Mouse (Mus musculus): ENCODE data around the gene Nol3. TPM values are rescaled to one million over a fixed set of nuclear protein-coding genes. Genes with fewer than 3 reads are reported as not detected.
"Not testable (repeated sequence)": the region's sequence is repeated elsewhere in the genome, so short reads cannot be mapped to it uniquely, and the experiment has no call there.

The Nol3 gene
- polyA plus RNA-seq, 1 experiment from 2014 or later, result 1.2 TPM

GRCm38 (mm10) chr8:105289805-105290460, 14.0 kb downstream of the Nol3 start, which contains the start of gene 4931428F04Rik:
TSS of gene 4931428F04Rik (minus strand) at chr8:105289864.
- Histone ChIP-seq H3K4me3 (ENCODE audit: low read depth, low read length) (peak within 1 kb of the TSS; percentile 48), H3K4me2 (replicated peaks; ENCODE audit: low read depth) (peak within 1 kb of the TSS; percentile 84), H3K9ac (ENCODE audit: low read length) (peak within 1 kb of the TSS; percentile 47), H3K9me3 (ENCODE audit: control insufficient read depth, low read length) (no peaks in the 10 kb centered on the region), H3K27ac (replicated peaks) (peak within 1 kb of the TSS; percentile 84), H3K4me1 (replicated peaks; ENCODE audit: control insufficient read depth, insufficient read depth) (peaks cover 8% of the 10 kb centered on the region), H3K36me3 (ENCODE audit: control insufficient read depth, insufficient read depth, low read length) (no peaks in the 10 kb centered on the region), H3K27me3 (ENCODE audit: control insufficient read depth, insufficient read depth, low read length) (no peaks in the 10 kb centered on the region)
- no peak for TF ChIP-seq EP300 (optimal IDR thresholded peaks at IDR 0.05)
- TF ChIP-seq CTCF (IDR thresholded peaks at IDR 0.05; ENCODE audit: low read depth), result peak; percentile 75
- WGBS, result 2% methylated on average over 36 of the region's 43 CpGs
- peak; percentile 62 for DNase-seq (ENCODE audit: low spot score)
- peak; percentile 15; the same call in 1 of the 2 replicates for ATAC-seq (ENCODE audit: low FRiP score, low TSS enrichment)

- TF ChIP-seq EP300 (optimal IDR thresholded peaks at IDR 0.05) (no peak), CTCF (IDR thresholded peaks at IDR 0.05; ENCODE audit: low read depth) (peak; percentile 98)
- DNase-seq (ENCODE audit: low spot score), result peak; percentile 93
- H3K4me3 ChIP-seq (ENCODE audit: low read depth, low read length), result no peak overlapping the region
- H3K9me3 ChIP-seq (ENCODE audit: control insufficient read depth, low read length), result no peaks in the 10 kb centered on the region
- no peak overlapping the region for H3K4me2 ChIP-seq (replicated peaks; ENCODE audit: low read depth)
- ATAC-seq (ENCODE audit: low FRiP score, low TSS enrichment), result no peak
- WGBS, result 11% methylated on average over 31 of the region's 31 CpGs
- H3K27me3 ChIP-seq (ENCODE audit: control insufficient read depth, insufficient read depth, low read length), result no peaks in the 10 kb centered on the region
- no peaks in the 10 kb centered on the region for H3K36me3 ChIP-seq (ENCODE audit: control insufficient read depth, insufficient read depth, low read length)
- H3K4me1 ChIP-seq (replicated peaks; ENCODE audit: control insufficient read depth, insufficient read depth), result peaks cover 8% of the 10 kb centered on the region
- no peak overlapping the region for H3K27ac ChIP-seq (replicated peaks)
- H3K9ac ChIP-seq (ENCODE audit: low read length), result no peak overlapping the region
Measured at GRCm38 (mm10) chr8:105290554-105291314, 14.8 kb downstream of the Nol3 start.

- not testable (repeated sequence) for H3K4me2 ChIP-seq (replicated peaks; ENCODE audit: low read depth); H3K9ac ChIP-seq (ENCODE audit: low read length); H3K4me1 ChIP-seq (replicated peaks; ENCODE audit: control insufficient read depth, insufficient read depth); ATAC-seq (ENCODE audit: low FRiP score, low TSS enrichment); DNase-seq (ENCODE audit: low spot score); H3K4me3 ChIP-seq (ENCODE audit: low read depth, low read length); H3K27me3 ChIP-seq (ENCODE audit: control insufficient read depth, insufficient read depth, low read length); H3K9me3 ChIP-seq (ENCODE audit: control insufficient read depth, low read length); H3K27ac ChIP-seq (replicated peaks); H3K36me3 ChIP-seq (ENCODE audit: control insufficient read depth, insufficient read depth, low read length)
- WGBS, result 77% methylated on average over 8 of the region's 8 CpGs
Measured at GRCm38 (mm10) chr8:105291364-105291763, 15.4 kb downstream of the Nol3 start.

DNA sequence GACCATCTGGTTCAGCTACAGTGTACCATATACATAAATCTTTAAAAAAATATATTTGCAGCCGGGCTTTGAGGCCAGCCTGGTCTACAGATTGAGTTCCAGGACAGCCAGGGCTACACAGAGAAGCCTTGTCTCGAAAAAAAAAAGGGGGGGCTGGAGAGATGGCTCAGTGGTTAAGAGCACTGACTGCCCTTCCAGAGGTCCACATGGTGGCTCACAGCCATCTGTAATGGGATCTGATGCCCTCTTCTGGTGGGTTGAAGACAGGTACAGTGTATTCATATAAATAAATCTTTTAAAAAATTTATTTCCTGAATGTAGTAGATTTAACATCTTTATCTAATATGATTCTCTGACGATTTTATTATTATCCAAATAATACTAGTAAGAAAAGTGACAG, 15.9 kb downstream of the Nol3 start:
- not testable (repeated sequence) for H3K4me2 ChIP-seq (replicated peaks; ENCODE audit: low read depth); H3K9ac ChIP-seq (ENCODE audit: low read length); H3K27ac ChIP-seq (replicated peaks); ATAC-seq (ENCODE audit: low FRiP score, low TSS enrichment); H3K36me3 ChIP-seq (ENCODE audit: control insufficient read depth, insufficient read depth, low read length); H3K27me3 ChIP-seq (ENCODE audit: control insufficient read depth, insufficient read depth, low read length); DNase-seq (ENCODE audit: low spot score); H3K4me1 ChIP-seq (replicated peaks; ENCODE audit: control insufficient read depth, insufficient read depth); H3K4me3 ChIP-seq (ENCODE audit: low read depth, low read length); H3K9me3 ChIP-seq (ENCODE audit: control insufficient read depth, low read length)
- WGBS, result 57% methylated on average over 3 of the region's 3 CpGs
- peak; percentile 38 for TF ChIP-seq CTCF (IDR thresholded peaks at IDR 0.05; ENCODE audit: low read depth)

- DNase-seq (ENCODE audit: low spot score) (no peak), ATAC-seq (ENCODE audit: low FRiP score, low TSS enrichment) (no peak)
- H3K4me3 ChIP-seq (ENCODE audit: low read depth, low read length), result no peak overlapping the region
- no peaks in the 10 kb centered on the region for H3K9me3 ChIP-seq (ENCODE audit: control insufficient read depth, low read length)
- WGBS, result 70% methylated on average over 7 of the region's 7 CpGs
- no peak overlapping the region for H3K9ac ChIP-seq (ENCODE audit: low read length)
- H3K4me1 ChIP-seq (replicated peaks; ENCODE audit: control insufficient read depth, insufficient read depth), result peaks cover 8% of the 10 kb centered on the region
- H3K27me3 ChIP-seq (ENCODE audit: control insufficient read depth, insufficient read depth, low read length), result no peaks in the 10 kb centered on the region
- H3K27ac ChIP-seq (replicated peaks), result no peak overlapping the region
- TF ChIP-seq EP300 (optimal IDR thresholded peaks at IDR 0.05) (no peak), CTCF (IDR thresholded peaks at IDR 0.05; ENCODE audit: low read depth) (no peak)
- no peak overlapping the region for H3K4me2 ChIP-seq (replicated peaks; ENCODE audit: low read depth)
- H3K36me3 ChIP-seq (ENCODE audit: control insufficient read depth, insufficient read depth, low read length), result no peaks in the 10 kb centered on the region
Measured at GRCm38 (mm10) chr8:105292471-105292870, 16.5 kb downstream of the Nol3 start.

- peaks cover 8% of the 10 kb centered on the region for H3K4me1 ChIP-seq (replicated peaks; ENCODE audit: control insufficient read depth, insufficient read depth)
- no peak overlapping the region for H3K9ac ChIP-seq (ENCODE audit: low read length)
- H3K36me3 ChIP-seq (ENCODE audit: control insufficient read depth, insufficient read depth, low read length), result no peaks in the 10 kb centered on the region
- DNase-seq (ENCODE audit: low spot score) (no peak), ATAC-seq (ENCODE audit: low FRiP score, low TSS enrichment) (no peak)
- no peaks in the 10 kb centered on the region for H3K9me3 ChIP-seq (ENCODE audit: control insufficient read depth, low read length)
- H3K27ac ChIP-seq (replicated peaks), result no peak overlapping the region
- TF ChIP-seq CTCF (IDR thresholded peaks at IDR 0.05; ENCODE audit: low read depth) (no peak), EP300 (optimal IDR thresholded peaks at IDR 0.05) (no peak)
- 69% methylated on average over 19 of the region's 19 CpGs for WGBS
- H3K4me2 ChIP-seq (replicated peaks; ENCODE audit: low read depth), result no peak overlapping the region
- H3K4me3 ChIP-seq (ENCODE audit: low read depth, low read length), result no peak overlapping the region
- H3K27me3 ChIP-seq (ENCODE audit: control insufficient read depth, insufficient read depth, low read length), result no peaks in the 10 kb centered on the region
Measured at GRCm38 (mm10) chr8:105293405-105293804, 17.5 kb downstream of the Nol3 start.

Measured in stomach, postnatal 0 days (tissue).